Mouse (Mus musculus) granulocyte monocyte progenitor cell, adult 5-6 weeks (primary cell): ENCODE measurements around the gene Crybg2. TPM values are rescaled to one million over a fixed set of nuclear protein-coding genes. Genes with fewer than 3 reads are reported as not detected.

Experiments used
- ATAC-seq: replicated peaks from 2 replicates; pipeline ENCODE4 v1.8.0; 2016; ENCODE audit warnings: mild to moderate bottlenecking, moderate TSS enrichment, inconsistent platforms; ENCODE audit not compliant: poor library complexity, severe bottlenecking
- total RNA-seq, 2 experiments: library from RNA; stranded (forward) in 1 of 2; stranded (reverse) in 1 of 2; fragments of 200-712, 200-1000 nt in 1 of 2; fragments of >200 nt in 1 of 2; fragmentation: Nextera tagmentation in 1 of 2; gene quantifications; 2 replicates each; pipeline ENCODE4 v1.2.3; 2014 to 2017

The Crybg2 gene
- total RNA-seq, 2 experiments from 2014 or later = 1.3 TPM; not detected in 1

GRCm38 (mm10) chr4:134053538-134053937 lies 7.1 kb upstream of the Crybg2 start, which contains the start of gene Zfp683:
Gene Zfp683, plus strand, starts transcription at chr4:134053838.
- no peak for ATAC-seq

GRCm38 (mm10) chr4:134058166-134058715 lies 2.4 kb upstream of the Crybg2 start:
- ATAC-seq = no peak

GRCm38 (mm10) chr4:134058908-134059307 lies 1.7 kb upstream of the Crybg2 start:
- ATAC-seq = no peak

GRCm38 (mm10) chr4:134061166-134061830 lies 683 bp downstream of the Crybg2 start:
- ATAC-seq = no peak

GRCm38 (mm10) chr4:134061944-134062446 lies 1.4 kb downstream of the Crybg2 start:
- ATAC-seq = no peak

GRCm38 (mm10) chr4:134062561-134062960 lies 1.9 kb downstream of the Crybg2 start:
- ATAC-seq = no peak

- no peak for ATAC-seq
These were observed 4.9 kb downstream of the Crybg2 start for GRCm38 (mm10) chr4:134065431-134066004.

- no peak for ATAC-seq
These were observed 6.8 kb downstream of the Crybg2 start for GRCm38 (mm10) chr4:134067383-134067782.

GRCm38 (mm10) chr4:134067833-134068544 lies 7.4 kb downstream of the Crybg2 start:
- no peak for ATAC-seq

GRCm38 (mm10) chr4:134068793-134069580 lies 8.4 kb downstream of the Crybg2 start:
- ATAC-seq = no peak

- ATAC-seq = peak; percentile 36
These were observed 18.1 kb downstream of the Crybg2 start for GRCm38 (mm10) chr4:134078694-134079093.

GRCm38 (mm10) chr4:134080674-134081073 lies 20.1 kb downstream of the Crybg2 start:
- no peak for ATAC-seq

GRCm38 (mm10) chr4:134081730-134082386 lies 21.2 kb downstream of the Crybg2 start:
- peak; percentile 90 for ATAC-seq

- no peak for ATAC-seq
These were observed 21.8 kb downstream of the Crybg2 start for GRCm38 (mm10) chr4:134082460-134082859.

- ATAC-seq = no peak
These were observed 24.4 kb downstream of the Crybg2 start for GRCm38 (mm10) chr4:134084999-134085398.

- peak; percentile 96 for ATAC-seq
These were observed 26.8 kb downstream of the Crybg2 start for GRCm38 (mm10) chr4:134087412-134087811.

- no peak for ATAC-seq
These were observed 28.4 kb downstream of the Crybg2 start for GRCm38 (mm10) chr4:134089029-134089428.

- no peak for ATAC-seq
These were observed 30.1 kb downstream of the Crybg2 start for GRCm38 (mm10) chr4:134090521-134091224.

GRCm38 (mm10) chr4:134091225-134091529 lies 30.6 kb downstream of the Crybg2 start:
- no peak for ATAC-seq
